Mouse (Mus musculus): ENCODE results near the gene Unc79. TPM values are rescaled to one million over a fixed set of nuclear protein-coding genes. Genes with fewer than 3 reads are reported as not detected.

The Unc79 gene
- total and polyA plus RNA-seq, 2 experiments from 2014 or later, result 6.7 to 39.5 TPM

DNA sequence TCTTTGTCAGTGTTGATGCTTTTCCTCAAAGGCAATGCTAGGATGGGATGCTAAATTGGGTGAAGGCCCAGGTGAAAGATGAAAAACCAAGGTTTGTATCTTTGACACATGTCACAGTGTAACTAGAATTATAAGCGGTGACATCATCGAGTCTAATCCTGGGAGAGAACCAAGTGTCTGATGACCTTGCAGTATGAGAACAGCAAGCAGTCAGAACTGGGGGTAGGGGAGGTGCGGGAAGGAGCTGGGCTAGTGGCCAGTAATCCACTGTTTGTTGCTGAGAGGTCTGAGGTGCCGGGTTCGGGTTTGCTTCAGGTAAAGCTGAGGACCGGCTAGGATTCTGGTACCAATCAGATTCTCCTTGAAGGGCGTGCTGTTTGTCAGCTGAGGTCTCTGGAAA lies 160.6 kb downstream of the Unc79 start:
- H3K9ac ChIP-seq (replicated peaks; ENCODE audit: low read length, poor library complexity, severe bottlenecking), result no peak overlapping the region
- no peak overlapping the region for H3K27ac ChIP-seq (ENCODE audit: low read depth, low read length)
- ATAC-seq (ENCODE audit: low FRiP score), result no peak
- H3K4me2 ChIP-seq (ENCODE audit: low read depth, low read length, poor library complexity, severe bottlenecking), result no peak overlapping the region
- H3K4me1 ChIP-seq (ENCODE audit: insufficient read depth, low read length), result no peaks in the 10 kb centered on the region
- WGBS, result 92% methylated on average over 7 of the region's 7 CpGs
- no peaks in the 10 kb centered on the region for H3K27me3 ChIP-seq (ENCODE audit: insufficient read depth, low read length)
- no peak overlapping the region for H3K4me3 ChIP-seq (ENCODE audit: low read depth, low read length)
- DNase-seq (ENCODE audit: low spot score), result no peak
- H3K36me3 ChIP-seq (ENCODE audit: insufficient read depth, low read length), result peaks cover 42% of the 10 kb centered on the region
- no peak for TF ChIP-seq CTCF (IDR thresholded peaks at IDR 0.05)
- H3K9me3 ChIP-seq (ENCODE audit: low read length), result no peaks in the 10 kb centered on the region

DNA sequence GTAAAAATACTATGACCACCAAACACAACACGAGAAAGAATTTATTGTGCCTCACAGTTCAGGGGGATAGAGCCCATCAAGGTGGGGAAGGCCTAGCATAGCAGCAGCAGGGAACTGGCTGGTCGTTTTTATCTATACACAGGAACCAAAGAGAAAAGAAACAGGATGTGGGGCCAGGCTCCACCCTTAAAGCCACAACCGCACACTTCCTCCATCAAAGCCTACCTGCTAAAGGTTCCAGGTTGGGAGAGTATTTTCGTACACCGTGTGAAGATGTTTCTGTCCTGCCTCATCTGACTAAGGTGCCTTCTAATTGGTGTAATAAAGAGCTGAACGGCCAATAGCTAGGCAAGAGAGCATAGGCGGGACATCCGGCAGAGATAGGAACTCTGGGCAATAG lies 168.0 kb downstream of the Unc79 start:
- H3K9ac ChIP-seq (replicated peaks; ENCODE audit: low read length, poor library complexity, severe bottlenecking), result no peak overlapping the region
- H3K27ac ChIP-seq (ENCODE audit: low read depth, low read length), result no peak overlapping the region
- H3K27me3 ChIP-seq (ENCODE audit: insufficient read depth, low read length), result no peaks in the 10 kb centered on the region
- peaks cover 10% of the 10 kb centered on the region for H3K36me3 ChIP-seq (ENCODE audit: insufficient read depth, low read length)
- ATAC-seq (ENCODE audit: low FRiP score) (no peak), DNase-seq (ENCODE audit: low spot score) (no peak)
- no peak overlapping the region for H3K4me3 ChIP-seq (ENCODE audit: low read depth, low read length)
- H3K9me3 ChIP-seq (ENCODE audit: low read length), result no peaks in the 10 kb centered on the region
- no peak for TF ChIP-seq CTCF (IDR thresholded peaks at IDR 0.05)
- 87% methylated on average over 8 of the region's 8 CpGs for WGBS
- H3K4me2 ChIP-seq (ENCODE audit: low read depth, low read length, poor library complexity, severe bottlenecking), result no peak overlapping the region
- no peaks in the 10 kb centered on the region for H3K4me1 ChIP-seq (ENCODE audit: insufficient read depth, low read length)

DNA sequence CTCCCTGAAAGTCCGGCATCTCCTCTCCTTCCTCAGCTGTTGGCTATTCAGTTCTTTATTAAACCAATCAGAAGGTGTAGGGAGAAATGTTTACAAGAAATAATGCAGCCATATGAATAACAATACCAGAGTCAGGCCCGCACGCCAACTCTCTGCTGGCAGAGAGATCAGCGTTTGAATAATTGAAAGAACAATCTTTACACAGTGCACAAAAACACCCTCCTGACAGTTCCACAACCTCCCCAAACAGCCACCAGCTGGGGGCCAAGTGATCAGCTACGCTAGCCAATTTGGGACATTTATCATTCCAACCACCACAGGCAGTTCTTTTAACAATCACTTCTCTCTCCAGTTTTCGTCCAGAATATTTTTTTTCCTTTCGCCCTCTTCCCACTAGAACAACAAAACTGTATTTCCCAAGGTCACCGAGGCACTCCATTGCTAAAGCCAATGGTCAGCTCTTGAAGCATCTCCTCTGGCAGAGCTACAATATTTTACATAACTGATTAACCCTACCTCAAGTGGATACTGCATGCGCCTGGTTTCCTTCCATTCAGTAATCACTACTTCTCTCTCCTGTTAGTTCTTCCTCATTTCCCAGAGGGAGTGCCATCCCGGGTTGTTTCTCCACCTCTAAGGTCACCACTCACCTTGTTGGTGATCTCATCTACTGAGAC lies 169.0 kb downstream of the Unc79 start:
- H3K27ac ChIP-seq (ENCODE audit: low read depth, low read length), result no peak overlapping the region
- DNase-seq (ENCODE audit: low spot score) (no peak), ATAC-seq (ENCODE audit: low FRiP score) (no peak)
- H3K4me1 ChIP-seq (ENCODE audit: insufficient read depth, low read length), result no peaks in the 10 kb centered on the region
- 63% methylated on average over 10 of the region's 10 CpGs for WGBS
- H3K36me3 ChIP-seq (ENCODE audit: insufficient read depth, low read length), result peaks cover 10% of the 10 kb centered on the region
- no peak overlapping the region for H3K4me2 ChIP-seq (ENCODE audit: low read depth, low read length, poor library complexity, severe bottlenecking)
- no peaks in the 10 kb centered on the region for H3K9me3 ChIP-seq (ENCODE audit: low read length)
- no peaks in the 10 kb centered on the region for H3K27me3 ChIP-seq (ENCODE audit: insufficient read depth, low read length)
- no peak overlapping the region for H3K4me3 ChIP-seq (ENCODE audit: low read depth, low read length)
- H3K9ac ChIP-seq (replicated peaks; ENCODE audit: low read length, poor library complexity, severe bottlenecking), result no peak overlapping the region
- no peak for TF ChIP-seq CTCF (IDR thresholded peaks at IDR 0.05)

DNA sequence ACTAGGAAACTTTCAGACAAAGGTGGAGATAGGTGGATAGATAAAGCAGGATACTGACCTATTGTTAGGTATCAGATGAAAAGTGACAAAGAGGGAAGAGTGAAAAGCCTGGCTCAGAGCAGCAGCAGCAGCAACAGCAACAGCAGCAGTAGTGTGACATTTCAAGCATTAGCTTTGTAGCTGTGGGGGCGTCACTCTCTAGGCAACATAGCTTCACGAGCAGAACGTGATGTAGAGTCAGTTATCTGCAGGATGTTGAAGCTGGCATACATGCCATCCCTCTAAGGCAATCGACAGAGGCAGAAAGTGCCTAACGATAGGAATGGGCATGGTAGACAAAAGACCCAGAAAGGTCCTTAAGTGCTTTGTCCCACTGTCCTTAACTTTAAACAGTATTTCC lies 173.3 kb downstream of the Unc79 start:
- 88% methylated on average over 5 of the region's 5 CpGs for WGBS
- Histone ChIP-seq H3K36me3 (ENCODE audit: insufficient read depth, low read length) (peaks cover 24% of the 10 kb centered on the region), H3K9me3 (ENCODE audit: low read length) (no peaks in the 10 kb centered on the region), H3K4me1 (ENCODE audit: insufficient read depth, low read length) (no peaks in the 10 kb centered on the region), H3K4me2 (ENCODE audit: low read depth, low read length, poor library complexity, severe bottlenecking) (no peak overlapping the region), H3K9ac (replicated peaks; ENCODE audit: low read length, poor library complexity, severe bottlenecking) (no peak overlapping the region), H3K4me3 (ENCODE audit: low read depth, low read length) (no peak overlapping the region), H3K27ac (ENCODE audit: low read depth, low read length) (no peak overlapping the region), H3K27me3 (ENCODE audit: insufficient read depth, low read length) (no peaks in the 10 kb centered on the region)
- DNase-seq (ENCODE audit: low spot score), result no peak
- no peak for TF ChIP-seq CTCF (IDR thresholded peaks at IDR 0.05)
- ATAC-seq (ENCODE audit: low FRiP score), result no peak

DNA sequence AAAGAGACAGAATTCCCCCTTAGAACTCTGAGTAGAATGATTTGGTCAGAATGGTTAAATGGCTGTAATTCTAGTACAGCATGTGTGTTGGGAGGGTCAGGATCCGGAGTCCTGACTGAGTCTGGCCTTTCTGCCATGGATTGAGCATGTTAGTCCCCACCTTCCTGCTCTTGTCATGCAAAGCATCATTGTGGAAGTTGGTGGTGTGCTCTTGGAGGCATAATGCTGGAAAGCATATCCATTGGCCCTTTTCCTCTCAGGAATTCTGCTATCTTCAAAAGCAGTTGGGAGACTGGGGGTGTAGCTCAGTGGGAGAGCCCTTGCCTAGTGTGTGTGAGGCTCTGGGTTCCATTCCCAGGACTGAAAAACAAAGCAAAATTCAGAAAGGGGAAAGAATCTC lies 175.2 kb downstream of the Unc79 start:
- 42% methylated on average over 1 of the region's 1 CpGs for WGBS
- Histone ChIP-seq H3K27me3 (ENCODE audit: insufficient read depth, low read length) (no peaks in the 10 kb centered on the region), H3K9me3 (ENCODE audit: low read length) (no peaks in the 10 kb centered on the region), H3K4me1 (ENCODE audit: insufficient read depth, low read length) (no peaks in the 10 kb centered on the region), H3K36me3 (ENCODE audit: insufficient read depth, low read length) (peaks cover 29% of the 10 kb centered on the region), H3K4me3 (ENCODE audit: low read depth, low read length) (no peak overlapping the region), H3K9ac (replicated peaks; ENCODE audit: low read length, poor library complexity, severe bottlenecking) (no peak overlapping the region), H3K4me2 (ENCODE audit: low read depth, low read length, poor library complexity, severe bottlenecking) (no peak overlapping the region), H3K27ac (ENCODE audit: low read depth, low read length) (no peak overlapping the region)
- no peak for ATAC-seq (ENCODE audit: low FRiP score)
- DNase-seq (ENCODE audit: low spot score), result no peak
- TF ChIP-seq CTCF (IDR thresholded peaks at IDR 0.05), result no peak

DNA sequence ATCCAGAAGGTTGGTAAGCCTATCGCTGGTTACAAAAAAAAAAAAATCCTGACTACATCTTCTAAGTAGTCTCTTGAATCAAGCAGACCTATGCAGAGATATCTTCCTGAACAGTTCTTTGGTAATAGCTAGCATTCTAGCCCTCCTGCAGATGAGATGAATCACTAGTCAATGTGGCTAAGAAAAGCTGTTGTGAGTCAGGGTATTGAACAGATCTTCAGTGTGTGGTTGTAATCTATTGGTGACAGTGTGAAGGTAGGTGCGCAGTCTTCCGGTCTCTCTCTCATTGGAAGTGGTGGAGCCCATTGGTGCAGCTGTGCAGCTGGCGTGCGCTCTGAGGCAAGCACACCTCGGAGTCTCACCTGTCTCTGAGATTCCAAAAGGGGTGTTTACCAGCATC lies 180.3 kb downstream of the Unc79 start:
- TF ChIP-seq CTCF (IDR thresholded peaks at IDR 0.05), result no peak
- no peak overlapping the region for H3K27ac ChIP-seq (ENCODE audit: low read depth, low read length)
- no peaks in the 10 kb centered on the region for H3K27me3 ChIP-seq (ENCODE audit: insufficient read depth, low read length)
- H3K4me2 ChIP-seq (ENCODE audit: low read depth, low read length, poor library complexity, severe bottlenecking), result no peak overlapping the region
- no peak overlapping the region for H3K4me3 ChIP-seq (ENCODE audit: low read depth, low read length)
- WGBS, result 93% methylated on average over 6 of the region's 6 CpGs
- ATAC-seq (ENCODE audit: low FRiP score), result no peak
- no peaks in the 10 kb centered on the region for H3K9me3 ChIP-seq (ENCODE audit: low read length)
- DNase-seq (ENCODE audit: low spot score), result no peak
- peaks cover 45% of the 10 kb centered on the region for H3K36me3 ChIP-seq (ENCODE audit: insufficient read depth, low read length)
- no peak overlapping the region for H3K9ac ChIP-seq (replicated peaks; ENCODE audit: low read length, poor library complexity, severe bottlenecking)
- no peaks in the 10 kb centered on the region for H3K4me1 ChIP-seq (ENCODE audit: insufficient read depth, low read length)
